Mouse (Mus musculus) cerebellum, adult 11 months (tissue): ENCODE data around the gene Ddx42.
"Not testable (repeated sequence)": the region's sequence is repeated elsewhere in the genome, so short reads cannot be mapped to it uniquely, and the experiment has no call there.

Experiments used
- DNase-seq: peaks from one replicate; pipeline ENCODE4 v3.0.0; 2022

The Ddx42 gene

DNA sequence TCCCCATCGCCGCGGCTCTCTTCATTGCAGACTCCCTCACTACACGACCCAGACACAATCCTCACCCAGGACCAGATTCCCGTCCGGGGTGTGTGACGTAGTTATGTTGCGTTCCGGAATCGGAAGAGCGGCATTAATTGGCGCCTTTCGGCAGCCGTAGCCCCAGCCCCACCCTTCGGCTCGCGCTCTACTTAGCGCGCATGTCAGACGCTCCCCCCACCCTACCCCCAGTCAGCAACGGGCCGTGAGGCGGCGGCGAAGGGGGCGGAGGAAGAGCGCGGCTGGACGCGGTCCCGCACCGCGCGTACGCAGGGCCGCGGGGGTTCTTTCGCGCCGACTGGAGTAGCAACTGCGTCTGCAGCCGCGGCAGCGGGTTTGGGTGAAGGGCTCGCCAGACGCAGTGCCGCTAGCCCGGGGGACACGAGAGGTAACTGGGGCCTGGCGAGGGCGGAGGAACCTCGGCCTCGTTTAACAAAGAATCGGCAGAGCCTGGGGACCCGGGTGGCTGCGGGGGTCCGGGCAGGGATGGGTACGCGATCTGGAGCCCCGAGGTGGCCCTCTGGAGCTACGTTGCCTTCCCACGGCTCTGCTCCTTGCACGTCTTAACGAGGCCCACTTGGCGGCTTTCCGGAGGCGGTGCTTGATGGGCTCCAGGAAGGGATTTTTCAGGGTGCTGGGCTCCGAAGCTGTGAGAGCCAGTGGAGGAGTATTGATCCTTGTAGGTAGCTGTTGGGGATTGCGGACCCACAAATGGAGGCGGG, at the start of gene Ddx42:
Gene Ddx42 (plus strand): TSS at position 197 of the 761 bp plus-strand sequence.
- peak; percentile 91 for DNase-seq

DNA sequence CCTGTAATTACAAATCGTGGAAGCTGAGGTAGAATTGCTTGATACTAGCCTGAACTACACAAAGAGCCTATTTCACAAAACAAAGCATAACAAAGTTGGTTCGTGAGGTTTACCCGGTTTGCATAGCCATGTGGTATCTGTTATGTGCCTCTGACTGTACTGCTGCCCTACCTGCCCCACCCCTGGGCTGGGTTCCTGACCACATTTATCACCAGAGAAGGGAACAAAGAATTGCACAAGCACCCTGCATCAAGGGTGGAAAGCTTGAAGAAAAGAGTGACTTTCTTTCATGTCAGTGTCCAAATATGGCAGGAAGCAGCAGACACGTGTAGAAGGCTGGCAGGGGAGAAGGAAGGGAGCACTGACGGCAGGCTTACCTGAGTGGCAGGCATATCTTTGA, 49.3 kb upstream of the Ddx42 start:
- DNase-seq: no peak

DNA sequence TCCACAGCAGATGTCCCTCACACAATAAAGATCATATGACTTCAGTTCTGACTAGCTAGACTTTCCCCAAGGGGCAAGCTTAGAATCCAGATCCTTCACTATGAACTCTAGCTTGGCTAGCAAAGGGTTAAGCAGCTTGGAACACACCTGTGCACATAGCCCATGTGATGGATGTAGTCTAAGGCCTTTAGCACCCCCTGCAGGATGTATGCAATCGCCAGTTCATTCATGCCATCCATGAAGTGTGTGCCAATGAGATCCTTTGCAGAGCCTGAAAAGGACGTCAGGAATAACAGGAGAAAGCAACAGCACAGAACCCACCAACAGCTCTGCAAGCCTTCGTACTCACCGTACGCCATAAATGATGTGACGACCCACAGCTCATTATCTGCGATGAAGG, 45.9 kb upstream of the Ddx42 start:
- no peak for DNase-seq

DNA sequence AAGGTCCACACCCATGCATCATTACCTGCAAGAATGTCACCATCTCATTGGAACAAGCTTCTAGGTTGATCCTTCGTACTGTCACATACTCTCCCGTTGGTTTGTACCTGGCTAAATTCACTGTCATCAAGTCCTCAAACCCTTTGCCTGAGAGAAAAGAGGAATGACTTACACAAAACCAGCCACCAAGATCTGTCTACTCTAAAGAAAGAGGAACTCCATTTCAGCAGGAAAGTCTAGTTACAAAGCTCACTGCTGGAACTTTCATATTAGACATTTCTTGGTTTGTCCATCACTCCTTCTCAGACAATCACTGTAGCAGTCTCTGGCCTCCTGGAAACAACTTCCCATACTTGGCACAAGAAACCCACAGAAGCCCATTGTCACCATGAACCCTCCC, 43.5 kb upstream of the Ddx42 start:
- no peak for DNase-seq

DNA sequence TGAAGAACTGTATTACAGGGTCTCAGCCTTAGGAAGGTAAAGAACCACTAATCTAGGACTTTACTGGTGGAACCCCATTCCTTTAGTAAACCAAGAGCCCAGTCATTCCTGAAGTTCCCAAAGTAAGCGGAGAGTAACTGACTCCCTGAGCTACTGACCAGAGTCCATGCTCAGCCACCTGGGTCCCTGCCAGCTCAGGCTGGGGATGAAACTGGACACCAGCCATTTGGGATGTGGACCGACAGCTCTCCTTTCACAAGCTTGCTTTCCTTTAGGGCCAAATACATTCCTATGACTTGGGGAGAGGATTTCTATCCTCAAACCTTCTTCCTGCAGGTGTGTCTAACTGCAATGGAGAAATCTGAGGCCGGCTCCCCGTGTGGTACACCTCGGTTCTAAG, 42.4 kb upstream of the Ddx42 start:
- peak; percentile 66 for DNase-seq

DNA sequence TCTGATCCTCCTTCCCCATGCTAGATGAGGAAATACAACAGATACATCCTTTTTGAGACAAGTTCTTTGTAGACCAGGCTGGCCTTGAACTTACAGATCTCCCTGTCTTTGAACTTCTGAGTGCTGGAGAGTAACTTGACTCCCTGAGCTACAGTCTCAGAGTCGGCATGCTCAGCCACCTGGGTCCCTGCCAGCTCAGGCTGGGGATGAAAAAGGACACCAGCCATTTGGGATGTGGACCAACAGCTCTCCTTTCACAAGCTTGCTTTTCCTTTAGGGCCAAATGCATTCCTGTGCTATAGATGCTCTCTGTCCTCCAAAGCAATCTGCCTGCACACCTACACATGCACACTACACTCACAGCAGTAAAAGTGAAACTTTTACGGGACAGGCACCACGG, 41.6 kb upstream of the Ddx42 start:
- DNase-seq: peak; percentile 62

DNA sequence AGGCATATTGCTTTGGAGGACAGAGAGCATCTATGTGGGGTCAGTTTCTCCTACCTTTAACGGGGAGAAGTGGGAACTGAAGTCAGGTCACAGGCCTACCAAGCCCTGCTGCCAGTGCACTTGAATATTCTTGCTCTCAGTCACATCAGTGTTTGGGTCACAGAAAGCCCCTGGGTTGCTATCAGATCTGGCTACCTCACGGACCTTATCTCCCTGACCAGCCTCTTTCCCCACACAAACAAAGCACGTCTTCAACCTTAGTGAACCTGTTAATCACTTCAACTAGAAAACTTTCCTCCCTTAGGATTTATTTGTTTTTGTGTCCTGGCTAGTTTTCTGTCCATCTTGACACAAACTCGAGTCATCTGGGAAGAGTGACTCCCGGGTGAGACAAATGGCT, 40.4 kb upstream of the Ddx42 start:
- no peak for DNase-seq

DNA sequence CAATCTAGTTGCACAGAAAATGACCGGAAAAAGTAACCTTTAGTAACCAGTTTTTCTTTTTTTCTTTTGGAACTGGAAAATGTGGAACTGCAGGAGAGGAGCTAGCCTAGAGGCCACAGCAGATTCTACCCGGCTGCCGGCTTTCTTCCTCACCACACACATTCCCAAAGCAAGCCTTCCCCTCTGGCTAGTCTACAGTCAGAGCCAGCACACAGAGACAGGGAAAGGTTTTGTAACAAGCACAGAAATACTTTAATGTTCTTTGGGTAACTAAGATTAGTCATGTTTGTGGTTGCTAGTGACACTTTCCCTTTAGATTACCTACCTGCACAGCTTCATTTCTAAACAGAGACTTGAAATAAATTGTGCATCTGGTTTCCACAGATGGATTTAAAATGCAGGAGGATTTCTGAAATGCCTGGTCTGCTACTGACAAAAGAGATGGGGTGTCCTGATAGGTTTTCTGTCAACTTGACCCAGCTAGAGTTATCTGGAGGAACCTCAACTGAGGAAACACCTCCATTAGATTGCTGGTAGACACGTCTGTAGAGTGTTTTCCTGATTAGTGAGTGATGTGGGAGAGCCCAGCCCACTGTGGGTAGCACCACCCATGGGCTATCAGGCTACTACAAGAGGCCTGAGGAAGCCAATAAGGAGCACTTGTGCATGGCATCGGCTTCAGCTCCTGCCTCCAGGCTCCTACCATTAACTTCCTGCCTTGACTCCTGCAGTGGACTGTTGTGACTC, 38.5 kb upstream of the Ddx42 start:
- no peak for DNase-seq

DNA sequence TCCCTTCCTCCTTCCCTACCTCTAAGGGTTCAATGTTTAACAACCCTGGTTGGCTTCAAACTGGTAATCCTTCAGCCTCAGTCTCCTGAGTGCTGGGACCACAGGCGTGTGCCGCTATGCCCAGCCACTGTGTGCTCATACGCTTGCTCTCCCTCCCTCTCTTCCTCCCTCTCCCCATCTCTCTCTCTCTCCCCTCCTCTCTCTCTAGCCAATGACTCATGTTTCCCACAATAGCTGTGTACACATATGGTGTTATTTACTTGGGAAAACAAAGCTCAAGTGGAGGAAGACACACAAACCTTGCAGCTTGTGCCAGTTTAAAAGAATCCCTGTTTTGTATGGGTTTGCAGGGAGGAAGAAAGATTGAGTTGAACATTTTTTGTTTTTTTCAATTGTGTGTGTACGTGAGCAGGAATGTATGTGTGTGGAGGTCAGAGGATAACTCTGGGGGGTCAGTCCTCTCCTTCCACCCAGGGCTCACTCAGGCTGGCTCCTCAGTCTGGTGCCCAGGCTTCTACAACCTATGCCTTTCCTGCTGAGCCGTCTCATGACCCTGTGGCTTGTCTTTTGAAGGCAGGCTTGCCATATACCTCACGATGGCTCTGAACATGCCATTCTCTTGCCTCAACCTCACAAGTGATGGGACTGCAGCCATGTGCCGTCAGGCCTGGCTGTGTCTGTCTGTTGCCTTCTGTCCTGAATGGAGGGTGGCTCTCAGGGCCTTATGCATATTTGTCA, 36.8 kb upstream of the Ddx42 start:
- peak; percentile 63 for DNase-seq

DNA sequence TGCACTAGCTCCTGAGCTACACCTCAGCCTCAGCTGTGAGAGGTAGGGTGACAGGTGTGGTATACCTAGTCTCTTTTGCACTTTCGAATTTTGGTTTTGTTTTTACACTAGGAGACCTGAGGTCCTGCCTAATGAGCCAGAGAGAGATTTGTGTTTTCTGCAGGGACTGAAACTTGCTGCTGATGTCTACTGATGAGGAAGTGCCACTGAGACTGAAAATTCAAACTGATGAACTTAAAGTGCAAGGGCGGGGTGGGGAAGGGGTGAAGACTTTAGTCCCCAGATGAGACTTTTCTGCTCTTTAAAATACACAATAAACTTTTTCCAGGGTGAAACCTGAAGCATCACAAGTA, 36.3 kb upstream of the Ddx42 start:
- no peak for DNase-seq

DNA sequence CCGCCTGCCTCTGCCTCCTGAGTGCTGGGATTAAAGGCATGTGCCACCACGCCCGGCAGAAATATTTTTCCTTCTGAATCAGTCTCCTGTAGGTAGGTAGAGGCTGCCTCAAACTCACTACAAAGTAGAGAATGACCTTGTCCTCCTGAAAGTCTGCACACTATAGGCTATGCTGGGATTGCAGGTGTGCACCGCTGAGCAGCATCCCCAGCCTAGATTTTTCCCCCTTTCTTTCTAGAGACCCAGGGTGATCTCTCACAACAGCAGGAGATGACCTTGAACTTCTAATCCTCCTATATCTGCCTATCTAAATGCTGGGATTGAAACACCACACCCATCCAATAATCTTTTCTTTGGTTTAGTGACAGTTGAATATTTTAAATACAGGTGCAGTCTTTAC, 29.4 kb upstream of the Ddx42 start:
- DNase-seq: no peak

DNA sequence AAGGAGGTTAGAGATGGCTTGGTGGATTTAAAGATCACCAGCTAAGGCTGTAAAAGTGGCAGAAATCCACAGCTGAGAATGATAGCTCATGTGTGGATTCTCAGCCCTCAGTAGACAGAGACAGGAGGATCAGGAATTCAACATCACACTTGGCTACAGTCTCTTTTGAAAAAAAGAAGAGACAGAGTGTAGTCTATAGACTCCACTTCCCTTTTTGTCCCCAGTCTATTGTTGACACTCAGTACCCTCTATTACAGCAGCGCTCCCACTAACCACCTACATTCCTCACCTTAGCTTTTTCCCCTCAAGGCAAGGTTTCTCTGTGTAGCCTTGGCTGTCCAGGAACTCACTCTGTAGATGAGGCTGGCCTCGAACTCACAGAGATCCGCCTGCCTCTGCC, 25.0 kb upstream of the Ddx42 start:
- no peak for DNase-seq

DNA sequence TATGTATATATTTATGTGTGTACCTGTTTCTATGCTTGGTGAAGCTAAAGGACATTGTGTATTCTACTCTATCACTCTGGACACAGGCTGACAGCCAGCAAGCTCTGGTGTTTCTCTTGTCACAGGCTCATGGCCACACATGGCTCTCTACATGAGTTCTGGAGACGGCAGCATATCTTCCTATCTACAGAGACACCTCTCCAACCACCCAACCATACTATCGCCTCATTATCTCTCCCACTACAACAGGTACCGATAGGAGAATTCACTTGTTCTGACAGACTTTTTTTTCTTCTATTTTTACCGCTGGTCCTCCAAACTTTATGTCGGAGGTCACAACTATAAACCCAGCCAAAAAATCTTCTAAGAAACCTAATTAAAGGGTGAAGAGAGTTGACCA, 24.5 kb upstream of the Ddx42 start:
- no peak for DNase-seq

DNA sequence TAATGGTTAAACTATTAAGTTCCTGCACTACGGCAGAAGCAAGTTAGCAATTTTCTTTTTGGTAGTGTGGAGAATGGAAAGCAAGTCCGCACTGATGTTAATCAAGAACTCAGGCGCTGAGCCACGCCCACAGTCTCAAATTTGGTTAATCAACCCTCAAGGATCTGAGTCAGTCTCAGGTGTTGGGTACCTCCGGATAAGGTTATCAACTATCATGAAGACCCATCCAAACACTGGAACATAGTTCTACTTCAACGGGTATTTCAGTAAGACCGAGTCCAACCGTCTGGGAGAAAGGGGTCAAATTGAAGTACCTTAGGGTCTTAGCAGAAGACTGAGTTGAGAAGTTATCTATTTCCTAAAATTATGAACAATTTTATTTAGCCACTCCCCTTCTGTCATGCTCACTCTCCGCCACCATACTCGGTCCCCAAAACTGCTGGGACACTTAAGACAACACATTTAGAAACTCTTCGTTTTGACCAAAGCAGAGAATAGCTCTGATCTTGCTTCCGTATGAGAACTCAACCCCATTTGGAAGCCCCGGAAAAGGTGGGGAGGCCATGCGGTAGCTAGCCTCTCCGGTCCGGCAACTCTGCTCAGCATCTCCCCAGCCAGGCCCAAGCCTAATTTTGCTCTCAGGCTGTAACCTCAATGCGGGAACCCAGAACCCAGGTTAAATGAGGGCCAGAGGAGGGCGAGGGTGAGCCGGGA, 23.9 kb upstream of the Ddx42 start:
- DNase-seq: no peak

DNA sequence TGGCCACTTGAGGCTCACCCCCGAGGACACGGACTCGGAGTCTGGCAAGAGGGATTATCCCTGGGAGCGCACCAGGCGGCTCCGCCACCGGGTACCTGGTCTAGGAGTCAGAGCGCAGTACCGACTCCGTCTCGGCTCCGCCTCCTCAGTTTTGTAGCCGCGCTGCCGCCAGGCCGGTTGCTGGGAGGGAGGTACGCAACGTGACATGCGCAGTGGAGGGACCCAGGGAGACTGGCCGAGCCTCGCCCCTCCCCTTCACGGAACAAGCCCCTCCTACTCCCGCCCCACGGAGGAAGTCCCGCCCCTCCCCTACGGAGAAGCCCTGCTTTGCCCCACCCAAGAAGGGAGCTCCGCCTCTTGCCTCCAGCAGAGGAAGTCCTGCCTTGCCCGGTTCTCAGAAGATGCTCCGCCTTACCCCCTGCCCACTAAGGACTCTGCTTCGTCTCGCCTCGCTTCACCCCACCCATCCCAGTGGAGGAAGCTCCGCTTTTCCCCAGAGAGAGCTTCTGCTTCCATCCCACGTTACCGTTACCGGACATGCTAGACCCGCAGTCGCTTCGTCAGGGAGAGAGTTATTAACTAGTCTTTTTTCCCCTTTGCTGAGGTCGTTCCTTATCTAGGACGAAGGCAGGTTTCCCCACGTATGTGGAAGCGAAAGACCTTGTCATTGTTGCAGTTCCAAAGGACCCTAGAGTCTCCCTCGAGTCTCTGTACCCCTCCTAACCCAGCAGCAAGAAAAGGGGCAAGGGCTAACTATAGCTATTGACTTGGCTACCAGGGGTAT, 23.2 kb upstream of the Ddx42 start:
- DNase-seq: peak; percentile 96

DNA sequence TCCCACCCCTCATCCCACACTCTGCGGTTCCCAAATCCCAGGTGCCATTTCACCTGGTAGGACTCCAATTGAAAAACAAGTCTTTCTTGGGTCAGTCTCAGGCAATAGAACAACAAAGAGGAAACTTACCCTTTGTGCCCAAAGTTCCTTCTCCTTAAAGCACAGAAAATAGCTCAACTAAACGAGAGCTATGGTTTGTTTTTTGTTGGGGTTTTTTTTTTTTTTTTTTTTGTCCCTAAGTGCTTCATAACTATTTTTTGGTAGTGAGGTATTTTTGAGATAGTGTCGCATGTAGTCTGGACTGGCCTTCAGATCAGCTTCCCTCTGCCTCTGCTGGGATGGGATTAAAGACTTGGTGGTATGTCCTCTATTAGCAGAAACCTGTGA, 22.6 kb upstream of the Ddx42 start:
- DNase-seq: no peak

DNA sequence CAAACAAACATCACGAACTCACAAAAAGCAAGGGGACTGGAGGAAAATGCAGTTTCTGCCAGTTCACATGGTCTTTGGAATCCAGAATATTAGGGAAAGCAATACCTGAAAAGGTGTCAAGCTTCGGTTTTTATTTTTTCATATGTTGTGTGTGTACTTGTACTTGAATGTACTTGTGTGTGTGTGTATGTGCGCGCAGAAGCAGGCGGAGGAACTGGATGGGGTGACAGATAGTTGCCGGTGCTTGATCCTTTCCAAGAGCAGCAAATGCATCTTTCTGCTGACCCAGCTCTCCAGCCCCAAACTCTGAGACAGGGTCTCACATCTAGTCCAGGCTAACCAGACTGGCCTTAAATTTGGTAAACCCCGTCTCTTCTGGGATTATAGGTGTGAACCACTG, 21.8 kb upstream of the Ddx42 start:
- DNase-seq: no peak

DNA sequence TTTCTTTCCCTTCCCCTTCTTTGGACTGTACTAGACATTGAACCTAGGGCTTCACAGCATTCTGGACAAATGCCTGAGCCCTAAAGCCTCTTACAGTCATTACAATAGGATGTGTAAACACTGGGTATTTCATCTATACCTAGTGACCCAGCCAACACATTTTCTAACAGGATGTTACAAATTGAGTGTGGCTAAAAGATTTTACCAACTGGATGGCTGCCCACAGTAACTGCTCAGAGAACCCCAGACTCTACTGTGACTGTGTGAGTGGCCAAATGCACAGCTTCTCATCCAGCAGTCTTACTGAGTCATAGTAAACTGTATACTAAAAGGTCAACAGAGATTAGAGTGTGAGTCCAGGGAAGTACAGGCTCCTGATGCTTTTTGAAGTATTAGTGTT, 21.4 kb upstream of the Ddx42 start:
- DNase-seq: no peak

DNA sequence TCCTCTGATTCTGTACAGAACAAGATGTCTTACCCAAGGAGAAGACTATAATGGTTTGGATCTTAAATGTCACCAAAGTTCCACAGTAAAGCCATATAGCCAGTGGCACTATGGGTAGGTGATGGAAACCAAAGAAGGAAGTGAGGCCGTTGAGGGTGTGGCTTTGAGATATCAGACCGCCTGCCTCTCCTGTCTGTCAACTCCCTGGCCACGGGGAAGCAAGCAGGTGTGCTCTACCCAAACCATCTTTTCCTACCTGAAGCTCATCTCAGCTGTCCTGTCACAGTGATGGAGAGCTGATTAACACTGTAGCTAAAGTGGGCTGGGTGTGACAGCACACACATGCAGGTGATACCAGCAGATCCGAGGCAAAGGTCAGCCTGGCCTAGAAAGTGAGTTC, 18.4 kb upstream of the Ddx42 start:
- no peak for DNase-seq

DNA sequence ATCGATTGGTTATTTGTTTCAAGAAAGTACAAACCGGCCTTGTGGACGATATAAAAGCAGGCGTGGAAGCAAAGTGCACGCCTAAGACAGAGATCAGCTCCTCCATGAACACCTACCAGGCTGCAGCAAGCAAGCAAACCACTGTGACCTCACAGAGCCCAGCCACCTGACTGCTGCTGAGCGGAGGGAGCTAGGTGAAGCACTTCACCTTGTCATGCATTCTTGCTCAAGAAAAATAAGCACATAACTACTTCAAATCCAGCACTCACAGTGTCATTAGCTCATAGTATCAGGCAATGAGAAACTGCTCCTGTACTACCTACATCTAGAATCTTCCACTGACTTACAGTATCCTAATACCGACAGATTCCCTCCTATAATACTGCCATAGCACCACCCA, 16.7 kb upstream of the Ddx42 start:
- not testable (repeated sequence) for DNase-seq

DNA sequence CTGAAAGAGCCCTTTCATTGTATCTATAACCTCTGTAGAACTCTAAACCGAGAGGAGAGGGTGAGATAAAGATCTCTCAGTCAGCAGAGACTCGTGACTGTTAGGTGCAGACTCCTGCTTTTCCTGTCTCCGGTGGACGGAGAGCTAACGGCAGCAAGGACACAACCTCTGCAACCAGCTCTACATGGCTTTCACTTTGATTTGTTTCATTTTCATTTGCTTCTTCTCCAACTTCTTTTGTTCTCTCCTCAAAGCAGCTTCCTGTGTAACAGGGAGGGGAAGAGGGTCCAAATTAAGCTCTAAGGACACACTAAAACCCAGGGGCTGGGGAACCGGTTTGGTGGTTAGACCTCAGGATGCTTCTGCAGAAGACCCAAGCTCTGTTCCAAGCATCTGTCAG, 16.0 kb upstream of the Ddx42 start:
- no peak for DNase-seq

DNA sequence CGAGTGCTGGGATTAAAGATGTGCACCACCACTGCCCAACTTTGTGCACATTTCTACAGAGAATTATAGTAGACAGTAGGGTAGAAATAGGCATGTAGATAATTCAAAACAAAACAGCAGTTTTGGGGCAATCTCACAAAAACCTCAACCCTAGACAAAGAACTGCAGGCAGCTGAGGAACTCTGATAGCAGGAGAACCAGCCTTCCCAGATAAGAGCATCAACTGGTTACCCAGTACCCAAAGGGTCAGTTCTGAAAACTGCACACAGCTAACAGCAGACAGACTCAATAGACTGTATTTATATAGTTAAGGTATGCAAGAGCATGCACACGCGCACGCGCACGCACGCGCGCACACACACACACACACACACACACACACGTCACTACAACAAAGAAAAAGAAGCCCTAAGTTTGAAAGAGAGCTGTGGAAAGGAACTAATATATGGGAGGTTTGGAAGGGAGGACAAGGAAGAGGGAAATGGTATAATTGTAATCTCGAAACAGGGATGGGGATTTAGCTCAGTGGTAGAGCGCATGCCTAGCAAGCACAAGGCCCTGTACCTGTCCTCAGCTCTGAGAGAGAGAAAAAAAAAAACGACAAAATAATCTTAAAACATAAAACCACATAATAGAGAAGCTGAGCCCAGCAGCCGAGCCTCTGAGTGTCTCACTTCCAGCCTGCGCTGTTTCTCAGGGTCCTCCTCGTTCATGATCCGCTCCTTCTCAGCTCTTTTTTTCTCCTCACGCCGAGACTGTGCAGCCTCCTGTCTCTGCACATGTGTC, 15.2 kb upstream of the Ddx42 start:
- no peak for DNase-seq
